Comparison of ENCODE assay signal across 19 mouse cellular contexts in genomic region chr7:80743920-80744630, GRCm38 (mm10). TPM values are rescaled to one million over a fixed set of nuclear protein-coding genes. Genes with fewer than 3 reads are reported as not detected.
A peak's percentile ranks its signal among the peaks of the same experiment; 100 is the strongest.
DNase-seq lines count a peak whose midpoint lies in the region; ATAC-seq and TF ChIP-seq lines count a peak whose summit lies in the region.
"Had no signal": no experiment of that assay in that cellular context is flagged by ENCODE, and none has a peak within 500 bp of the region (broad histone marks: within the 10 kb centered on the region; RNA-seq: fewer than 3 reads in every experiment).

No protein-coding gene starts in this region.

- H3K4me2 ChIP-seq in lung, embryonic 15.5 days = no peak overlapping the region
- no peak overlapping the region for H3K4me2 ChIP-seq in lung, postnatal 0 days (replicated peaks; ENCODE audit: low read depth, low read length)
- H3K4me2 ChIP-seq in embryonic facial prominence, embryonic 12.5 days (replicated peaks) = no peak overlapping the region
- H3K4me2 ChIP-seq in stomach, embryonic 16.5 days (ENCODE audit: low read depth, low read length) = no peak overlapping the region
- H3K4me2 ChIP-seq: forebrain, embryonic 12.5 days; hindbrain, embryonic 14.5 days; liver, embryonic 15.5 days had no signal

- no peaks in the 10 kb centered on the region for H3K9me3 ChIP-seq in lung, embryonic 15.5 days
- H3K9me3 ChIP-seq in lung, postnatal 0 days (ENCODE audit: low read length) = no peaks in the 10 kb centered on the region
- no peaks in the 10 kb centered on the region for H3K9me3 ChIP-seq in embryonic facial prominence, embryonic 12.5 days
- no peaks in the 10 kb centered on the region for H3K9me3 ChIP-seq in stomach, embryonic 16.5 days (replicated peaks; ENCODE audit: control insufficient read depth, low read length)
- H3K9me3 ChIP-seq: forebrain, embryonic 12.5 days; liver, embryonic 15.5 days; megakaryocyte, embryonic 14.5 days had no signal

- peaks cover 27% of the 10 kb centered on the region for H3K4me1 ChIP-seq in lung, embryonic 15.5 days
- no peaks in the 10 kb centered on the region for H3K4me1 ChIP-seq in lung, postnatal 0 days (ENCODE audit: insufficient read depth, low read depth, low read length)
- H3K4me1 ChIP-seq in embryonic facial prominence, embryonic 12.5 days = peaks cover 31% of the 10 kb centered on the region
- peaks cover 30% of the 10 kb centered on the region for H3K4me1 ChIP-seq in stomach, embryonic 16.5 days (ENCODE audit: control insufficient read depth, insufficient read depth, low read length)
- H3K4me1 ChIP-seq: liver, embryonic 15.5 days had no signal

- WGBS in lung, embryonic 15.5 days = 49% methylated on average over 9 of the region's 9 CpGs
- WGBS in lung, postnatal 0 days = 38% methylated on average over 9 of the region's 9 CpGs
- 53% methylated on average over 9 of the region's 9 CpGs for WGBS in embryonic facial prominence, embryonic 12.5 days
- WGBS in stomach, embryonic 16.5 days = 33% methylated on average over 9 of the region's 9 CpGs

- H3K27me3 ChIP-seq in lung, embryonic 15.5 days = no peaks in the 10 kb centered on the region
- no peaks in the 10 kb centered on the region for H3K27me3 ChIP-seq in lung, postnatal 0 days (replicated peaks; ENCODE audit: insufficient read depth, low read length)
- H3K27me3 ChIP-seq in embryonic facial prominence, embryonic 12.5 days = no peaks in the 10 kb centered on the region
- H3K27me3 ChIP-seq in stomach, embryonic 16.5 days (ENCODE audit: control insufficient read depth, insufficient read depth, low read length) = no peaks in the 10 kb centered on the region
- H3K27me3 ChIP-seq: forebrain, embryonic 12.5 days; liver, embryonic 15.5 days; megakaryocyte, embryonic 14.5 days; Patski had no signal

- no peak for TF ChIP-seq EP300 in lung, postnatal 0 days (IDR thresholded peaks at IDR 0.05)

- TF ChIP-seq CTCF in lung, postnatal 0 days (IDR thresholded peaks at IDR 0.05) = no peak

- intact Hi-C loops in heart, postnatal 36 days (cut with DNase I) = loop anchor here (5.0 kb wide), 1 partner anchor 413 kb away; no protein-coding TSS in a partner anchor

- H3K4me3 ChIP-seq in lung, embryonic 15.5 days = no peak overlapping the region
- no peak overlapping the region for H3K4me3 ChIP-seq in lung, postnatal 0 days (ENCODE audit: low read depth, low read length)
- H3K4me3 ChIP-seq in embryonic facial prominence, embryonic 12.5 days = no peak overlapping the region
- H3K4me3 ChIP-seq in stomach, embryonic 16.5 days (replicated peaks; ENCODE audit: low read length) = no peak overlapping the region
- H3K4me3 ChIP-seq: forebrain, embryonic 12.5 days; liver, embryonic 15.5 days; megakaryocyte, embryonic 14.5 days had no signal

- DNase-seq in heart, adult 11 months = peak; percentile 92
- DNase-seq in heart, postnatal 36 days = no peak
- DNase-seq in lung, postnatal 0 days (ENCODE audit: low spot score) = no peak
- DNase-seq in kidney, adult 9 months = no peak
- DNase-seq: cerebellum, adult 2 months; gastrocnemius, postnatal 25 days; kidney, adult 8-10 months; right cerebral cortex, postnatal 25 days; thymus, postnatal 4 days had no signal

- ATAC-seq in lung, embryonic 15.5 days (ENCODE audit: borderline replicate concordance, extremely low read depth, low FRiP score, low TSS enrichment) = no peak
- ATAC-seq in lung, postnatal 0 days = no peak
- ATAC-seq in embryonic facial prominence, embryonic 12.5 days (ENCODE audit: insufficient number of reproducible peaks, insufficient read depth, low FRiP score, low TSS enrichment) = no peak
- ATAC-seq in stomach, embryonic 16.5 days (ENCODE audit: insufficient read depth, low FRiP score) = peak; percentile 49; the same call in 1 of the 2 replicates
- no peak for ATAC-seq in erythroblast, adult 5-6 weeks (replicated peaks; ENCODE audit: low FRiP score, poor library complexity, severe bottlenecking)
- ATAC-seq: CD4-positive, CD25-positive, alpha-beta regulatory T cell, adult 4 months; Patski had no signal

- H3K9ac ChIP-seq in lung, embryonic 15.5 days = no peak overlapping the region
- no peak overlapping the region for H3K9ac ChIP-seq in lung, postnatal 0 days (replicated peaks; ENCODE audit: low read depth)
- no peak overlapping the region for H3K9ac ChIP-seq in embryonic facial prominence, embryonic 12.5 days
- H3K9ac ChIP-seq in stomach, embryonic 16.5 days (ENCODE audit: low read length) = no peak overlapping the region
- H3K9ac ChIP-seq: hindbrain, embryonic 14.5 days; liver, embryonic 15.5 days had no signal

- peaks cover 66% of the 10 kb centered on the region for H3K36me3 ChIP-seq in lung, embryonic 15.5 days
- peaks cover 83% of the 10 kb centered on the region for H3K36me3 ChIP-seq in lung, postnatal 0 days (ENCODE audit: insufficient read depth, low read length)
- peaks cover 30% of the 10 kb centered on the region for H3K36me3 ChIP-seq in embryonic facial prominence, embryonic 12.5 days
- peaks cover 36% of the 10 kb centered on the region for H3K36me3 ChIP-seq in stomach, embryonic 16.5 days (ENCODE audit: control insufficient read depth, insufficient read depth, low read length)

- H3K27ac ChIP-seq in lung, embryonic 15.5 days = peak overlapping the region; percentile 49; the same call in 1 of the 2 replicates
- no peak overlapping the region for H3K27ac ChIP-seq in lung, postnatal 0 days (ENCODE audit: low read length)
- peak overlapping the region; percentile 73; the same call in 1 of the 2 replicates for H3K27ac ChIP-seq in embryonic facial prominence, embryonic 12.5 days
- H3K27ac ChIP-seq in stomach, embryonic 16.5 days (ENCODE audit: low read length) = peak overlapping the region; percentile 55
- H3K27ac ChIP-seq: hindbrain, embryonic 14.5 days; liver, embryonic 15.5 days had no signal

RNA-seq across cellular contexts. Expression of gene Crtc3, which starts 55.4 kb away (rescaled TPM):
- 10 to 100 TPM; 12.6 to 14.0 TPM for total RNA-seq in heart, postnatal 36 days (2021)
- polyA plus RNA-seq in lung, embryonic 15.5 days (2015; fragmentation: Nextera tagmentation; extraction: Ambion mirVana) = 22.7 and 26.1 TPM in 2 replicates
- polyA plus RNA-seq in lung, postnatal 0 days (2015; fragmentation: Nextera tagmentation; extraction: Ambion mirVana) = 19.7 and 20.1 TPM in 2 replicates
- 25.0 and 29.2 TPM in 2 replicates for polyA plus RNA-seq in embryonic facial prominence, embryonic 12.5 days (2016; fragmentation: Nextera tagmentation; extraction: Ambion mirVana)
- polyA plus RNA-seq in stomach, embryonic 16.5 days (2015; fragmentation: Nextera tagmentation; extraction: Ambion mirVana) = 15.6 and 19.1 TPM in 2 replicates
- 1.5 and 2.1 TPM in 2 replicates for total RNA-seq in erythroblast, adult 5-6 weeks (2015; ENCODE audit: low replicate concordance)
- 3.6 and 11.8 TPM in 2 replicates for total RNA-seq in erythroblast, adult 5-6 weeks (2017; ENCODE audit: low replicate concordance)
